8 mouse cellular contexts compared by ENCODE assay signal in genomic region chrX:74372888-74373549, GRCm38 (mm10). TPM values are rescaled to one million over a fixed set of nuclear protein-coding genes. Genes with fewer than 3 reads are reported as not detected.
DNase-seq lines count a peak whose midpoint lies in the region; ATAC-seq and TF ChIP-seq lines count a peak whose summit lies in the region.

Ubl4a (minus strand) TSS chrX:74373218.
Slc10a3 (minus strand) TSS chrX:74373349.

- 0 out of 2 replicates have a peak, but pooled peaks cover 6% of the 10 kb centered on the region for H3K36me3 ChIP-seq in embryonic facial prominence, embryonic 14.5 days (ENCODE audit: control insufficient read depth, insufficient read depth, low read length)
- H3K36me3 ChIP-seq in kidney, adult 2 months (ENCODE audit: control insufficient read depth, insufficient read depth, low read length): no peaks in the 10 kb centered on the region
- H3K36me3 ChIP-seq in limb, embryonic 11.5 days (ENCODE audit: control insufficient read depth, insufficient read depth, low read length): no peaks in the 10 kb centered on the region
- H3K36me3 ChIP-seq in midbrain, embryonic 13.5 days: no peaks in the 10 kb centered on the region; the same call in 1 of the 2 replicates

- ATAC-seq in embryonic facial prominence, embryonic 14.5 days (ENCODE audit: low read depth): peak; percentile 92
- ATAC-seq in limb, embryonic 11.5 days (ENCODE audit: insufficient number of reproducible peaks, low FRiP score, low TSS enrichment, low read depth): peak; percentile 94
- ATAC-seq in midbrain, embryonic 13.5 days: peak; percentile 92

- H3K27ac ChIP-seq in embryonic facial prominence, embryonic 14.5 days (replicated peaks; ENCODE audit: low read depth, low read length): no peak within 1 kb of the TSS
- peak within 1 kb of the TSS; percentile 25; the same call in 1 of the 2 replicates for H3K27ac ChIP-seq in kidney, adult 2 months (ENCODE audit: insufficient read depth, low read depth, low read length)
- H3K27ac ChIP-seq in limb, embryonic 11.5 days (replicated peaks; ENCODE audit: low read depth, low read length): no peak within 1 kb of the TSS
- H3K27ac ChIP-seq in midbrain, embryonic 13.5 days: no peak within 1 kb of the TSS

- H3K4me2 ChIP-seq in embryonic facial prominence, embryonic 14.5 days (ENCODE audit: low read depth, low read length): peak within 1 kb of the TSS; percentile 65
- H3K4me2 ChIP-seq in limb, embryonic 11.5 days (ENCODE audit: low read depth, severe bottlenecking): peak within 1 kb of the TSS; percentile 51
- peak within 1 kb of the TSS; percentile 58 for H3K4me2 ChIP-seq in midbrain, embryonic 13.5 days (replicated peaks)

- WGBS in embryonic facial prominence, embryonic 14.5 days: 22% methylated on average over 29 of the region's 32 CpGs
- under 1% methylated on average over 30 of the region's 32 CpGs for WGBS in kidney, adult 2 months
- 32% methylated on average over 32 of the region's 32 CpGs for WGBS in limb, embryonic 11.5 days
- 26% methylated on average over 32 of the region's 32 CpGs for WGBS in midbrain, embryonic 13.5 days

- no peaks in the 10 kb centered on the region for H3K9me3 ChIP-seq in embryonic facial prominence, embryonic 14.5 days (ENCODE audit: control insufficient read depth, low read length)
- H3K9me3 ChIP-seq in limb, embryonic 11.5 days (ENCODE audit: control insufficient read depth, low read length): no peaks in the 10 kb centered on the region
- H3K9me3 ChIP-seq in midbrain, embryonic 13.5 days: no peaks in the 10 kb centered on the region

- H3K9ac ChIP-seq in embryonic facial prominence, embryonic 14.5 days (ENCODE audit: low read depth, low read length): peak within 1 kb of the TSS; percentile 70
- peak within 1 kb of the TSS; percentile 56 for H3K9ac ChIP-seq in limb, embryonic 11.5 days (ENCODE audit: low read length)
- H3K9ac ChIP-seq in midbrain, embryonic 13.5 days (replicated peaks): peak within 1 kb of the TSS; percentile 52

- H3K27me3 ChIP-seq in embryonic facial prominence, embryonic 14.5 days (replicated peaks; ENCODE audit: control insufficient read depth, insufficient read depth, low read length): no peaks in the 10 kb centered on the region
- H3K27me3 ChIP-seq in kidney, adult 2 months (replicated peaks; ENCODE audit: control insufficient read depth, insufficient read depth, low read length): no peaks in the 10 kb centered on the region
- H3K27me3 ChIP-seq in limb, embryonic 11.5 days (ENCODE audit: control insufficient read depth, insufficient read depth, low read length): no peaks in the 10 kb centered on the region
- H3K27me3 ChIP-seq in midbrain, embryonic 13.5 days: no peaks in the 10 kb centered on the region

- H3K4me3 ChIP-seq in embryonic facial prominence, embryonic 14.5 days (ENCODE audit: low read depth, low read length): peak within 1 kb of the TSS; percentile 49
- H3K4me3 ChIP-seq in kidney, adult 2 months (ENCODE audit: insufficient read depth, low read depth, low read length): peak within 1 kb of the TSS; percentile 69
- peak within 1 kb of the TSS; percentile 39 for H3K4me3 ChIP-seq in limb, embryonic 11.5 days (ENCODE audit: low read depth, low read length)
- peak within 1 kb of the TSS; percentile 44 for H3K4me3 ChIP-seq in midbrain, embryonic 13.5 days (replicated peaks)

- DNase-seq in 416B (ENCODE audit: low read depth): peak; percentile 95
- DNase-seq in adrenal gland, postnatal 4 days (ENCODE audit: low spot score in 2 of 2): peak; percentile 35 to 61
- peak; percentile 95 for DNase-seq in embryonic facial prominence, embryonic 14.5 days (ENCODE audit: low spot score)
- DNase-seq in heart, adult 18-20 months: peak; percentile 88 to 93
- DNase-seq in kidney, adult 2 months: peak; percentile 94
- DNase-seq in limb, embryonic 11.5 days (ENCODE audit: low spot score): peak; percentile 82
- DNase-seq in spleen, adult 18-20 months: peak; percentile 83 to 84

- no peak for TF ChIP-seq CTCF in kidney, adult 2 months (conservative IDR thresholded peaks at IDR 0.05; ENCODE audit: insufficient read depth, insufficient read length, low read depth, low read length)

- no peaks in the 10 kb centered on the region for H3K4me1 ChIP-seq in embryonic facial prominence, embryonic 14.5 days (ENCODE audit: control insufficient read depth, insufficient read depth, low read length)
- peaks cover 4% of the 10 kb centered on the region; the same call in 1 of the 2 replicates for H3K4me1 ChIP-seq in kidney, adult 2 months (ENCODE audit: control insufficient read depth, insufficient read depth, low read length)
- H3K4me1 ChIP-seq in limb, embryonic 11.5 days (ENCODE audit: control insufficient read depth, insufficient read depth, low read length): no peaks in the 10 kb centered on the region
- 0 out of 2 replicates have a peak, but pooled peaks cover 4% of the 10 kb centered on the region for H3K4me1 ChIP-seq in midbrain, embryonic 13.5 days (replicated peaks)

- TF ChIP-seq POLR2A in kidney, adult 2 months (IDR thresholded peaks at IDR 0.05; ENCODE audit: low read depth, low read length): peak; percentile 27

RNA-seq across cellular contexts. Expression of gene Ubl4a, which starts in this region (rescaled TPM):
- 10 to 100 TPM; 52.7 to 56.9 TPM for total RNA-seq in adrenal gland, postnatal 4 days (2021)
- 78.8 and 83.5 TPM in 2 replicates for polyA plus RNA-seq in embryonic facial prominence, embryonic 14.5 days (2014; fragmentation: Nextera tagmentation; extraction: Ambion mirVana)
- 10 to 100 TPM; 76.0 to 77.9 TPM for total RNA-seq in heart, adult 18-20 months (2021)
- polyA plus RNA-seq in kidney, adult 2 months (2012; rRNA removed): 43.3 and 50.4 TPM in 2 replicates
- 54.6 and 56.7 TPM in 2 replicates for polyA plus RNA-seq in limb, embryonic 11.5 days (2014; fragmentation: Nextera tagmentation; extraction: Ambion mirVana)
- 66.7 and 68.8 TPM in 2 replicates for polyA plus RNA-seq in midbrain, embryonic 13.5 days (2015; fragmentation: Nextera tagmentation; extraction: Ambion mirVana)

RNA-seq across cellular contexts. Expression of gene Slc10a3, which starts in this region (rescaled TPM):
- total RNA-seq in adrenal gland, postnatal 4 days (2021): 10 to 100 TPM; 13.7 to 17.5 TPM
- 21.4 and 22.5 TPM in 2 replicates for polyA plus RNA-seq in embryonic facial prominence, embryonic 14.5 days (2014; fragmentation: Nextera tagmentation; extraction: Ambion mirVana)
- 1 to 10 TPM; 4.5 to 5.1 TPM for total RNA-seq in heart, adult 18-20 months (2021)
- 13.9 and 17.4 TPM in 2 replicates for polyA plus RNA-seq in kidney, adult 2 months (2012; rRNA removed)
- polyA plus RNA-seq in limb, embryonic 11.5 days (2014; fragmentation: Nextera tagmentation; extraction: Ambion mirVana): 10.8 and 15.2 TPM in 2 replicates
- polyA plus RNA-seq in midbrain, embryonic 13.5 days (2015; fragmentation: Nextera tagmentation; extraction: Ambion mirVana): 7.0 and 8.5 TPM in 2 replicates
